15 mouse cellular contexts compared by ENCODE assay signal in genomic region chr7:92774741-92775140, GRCm38 (mm10).
"Had no signal": no experiment of that assay in that cellular context is flagged by ENCODE, and none has a peak within 500 bp of the region (broad histone marks: within the 10 kb centered on the region; RNA-seq: fewer than 3 reads in every experiment).

No protein-coding gene starts in this region.

- H3K27ac ChIP-seq: layer of hippocampus, adult 2 months; liver, embryonic 12.5 days; lung, embryonic 15.5 days; midbrain, embryonic 12.5 days; stomach, postnatal 0 days had no signal

- H3K36me3 ChIP-seq: limb, embryonic 15.5 days; liver, embryonic 12.5 days; lung, embryonic 15.5 days; midbrain, embryonic 12.5 days had no signal

- H3K9me3 ChIP-seq: limb, embryonic 15.5 days; liver, embryonic 12.5 days; lung, embryonic 15.5 days; midbrain, embryonic 12.5 days had no signal

- DNase-seq: kidney, adult 11 months; kidney, adult 9 months; kidney, postnatal 10 days; kidney, postnatal 4 days; left cerebral cortex, postnatal 4 days; lung, postnatal 36 days; right cerebral cortex, adult 18-20 months had no signal

- H3K4me2 ChIP-seq: limb, embryonic 15.5 days; liver, embryonic 12.5 days; lung, embryonic 15.5 days; midbrain, embryonic 12.5 days had no signal

- H3K27me3 ChIP-seq: limb, embryonic 15.5 days; liver, embryonic 12.5 days; lung, embryonic 15.5 days; midbrain, embryonic 12.5 days had no signal

- H3K4me3 ChIP-seq: layer of hippocampus, adult 2 months; limb, embryonic 15.5 days; liver, embryonic 12.5 days; lung, embryonic 15.5 days; megakaryocyte, embryonic 14.5 days; midbrain, embryonic 12.5 days had no signal

- ATAC-seq: liver, embryonic 12.5 days; midbrain, embryonic 16.5 days had no signal

- H3K9ac ChIP-seq: limb, embryonic 15.5 days; liver, embryonic 12.5 days; lung, embryonic 15.5 days; midbrain, embryonic 12.5 days had no signal
